9 mouse cellular contexts compared by ENCODE assay signal in the genomic region with DNA sequence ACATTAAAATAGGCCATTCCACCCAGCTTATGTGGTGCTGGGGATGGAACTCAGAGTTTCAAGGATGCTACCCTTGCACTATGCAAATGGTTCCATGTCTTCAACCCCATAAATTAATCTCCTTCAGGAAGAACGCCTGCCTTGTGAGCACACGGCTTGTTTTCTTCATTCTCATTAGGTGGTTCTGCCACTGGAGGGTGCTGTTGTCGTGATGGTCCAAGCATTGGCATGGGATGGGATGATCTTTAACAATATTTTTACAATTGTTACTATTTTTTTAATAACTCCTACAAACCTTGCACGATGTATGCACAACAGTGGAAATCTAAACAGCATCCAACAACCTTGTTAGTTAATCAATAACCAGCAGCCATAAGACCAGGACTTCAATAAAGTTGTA.
DNase-seq lines count a peak whose midpoint lies in the region; ATAC-seq and TF ChIP-seq lines count a peak whose summit lies in the region.
"Had no signal": no experiment of that assay in that cellular context is flagged by ENCODE, and none has a peak within 500 bp of the region (broad histone marks: within the 10 kb centered on the region; RNA-seq: fewer than 3 reads in every experiment).

No protein-coding gene starts in this region.

- DNase-seq in kidney, adult 2 months: no peak
- DNase-seq in thymus, postnatal 4 days: peak; percentile 34
- no peak for DNase-seq in thymus, adult 18-20 months
- DNase-seq in Muller cell, postnatal 12 days (ENCODE audit: inconsistent ontology term): no peak
- DNase-seq in urinary bladder, postnatal 10 days (ENCODE audit: low spot score): no peak

- WGBS in kidney, adult 2 months: 28% methylated on average over 4 of the region's 4 CpGs
- WGBS in kidney, embryonic 14.5 days: 54% methylated on average over 4 of the region's 4 CpGs

- H3K9ac ChIP-seq in kidney, embryonic 14.5 days (ENCODE audit: low read depth, low read length): no peak overlapping the region
- H3K9ac ChIP-seq: limb, embryonic 12.5 days; neural tube, embryonic 13.5 days had no signal

- no peak for TF ChIP-seq POLR2A in kidney, adult 2 months (IDR thresholded peaks at IDR 0.05; ENCODE audit: low read depth, low read length)

- no peaks in the 10 kb centered on the region for H3K27me3 ChIP-seq in kidney, adult 2 months (replicated peaks; ENCODE audit: control insufficient read depth, insufficient read depth, low read length)
- no peaks in the 10 kb centered on the region for H3K27me3 ChIP-seq in kidney, embryonic 14.5 days (ENCODE audit: control insufficient read depth, insufficient read depth, low read length)
- H3K27me3 ChIP-seq: limb, embryonic 12.5 days; neural tube, embryonic 13.5 days had no signal

- no peak overlapping the region for H3K4me2 ChIP-seq in kidney, embryonic 14.5 days (replicated peaks; ENCODE audit: low read depth, low read length)
- H3K4me2 ChIP-seq: limb, embryonic 12.5 days; neural tube, embryonic 13.5 days had no signal

- no peak for ATAC-seq in kidney, embryonic 14.5 days (ENCODE audit: low FRiP score, low TSS enrichment)
- peak; percentile 39 to 75; a peak in 2 of 4 replicates for ATAC-seq in hematopoietic stem cell, adult 5-6 weeks (replicated peaks in 1 of 2; ENCODE audit: insufficient read depth in 1 of 2, low FRiP score in 2 of 2, low TSS enrichment in 1 of 2, low read depth in 1 of 2, poor library complexity in 2 of 2, severe bottlenecking in 2 of 2)

- no peaks in the 10 kb centered on the region for H3K4me1 ChIP-seq in kidney, adult 2 months (ENCODE audit: control insufficient read depth, insufficient read depth, low read length)
- no peaks in the 10 kb centered on the region for H3K4me1 ChIP-seq in kidney, embryonic 14.5 days (ENCODE audit: control insufficient read depth, insufficient read depth, low read length)
- H3K4me1 ChIP-seq: limb, embryonic 12.5 days; neural tube, embryonic 13.5 days had no signal

- H3K27ac ChIP-seq in kidney, adult 2 months (ENCODE audit: insufficient read depth, low read depth, low read length): no peak overlapping the region
- H3K27ac ChIP-seq in kidney, embryonic 14.5 days (ENCODE audit: low read depth, low read length): no peak overlapping the region
- H3K27ac ChIP-seq: limb, embryonic 12.5 days; neural tube, embryonic 13.5 days had no signal

- no peaks in the 10 kb centered on the region for H3K9me3 ChIP-seq in kidney, embryonic 14.5 days (ENCODE audit: control insufficient read depth, low read length)
- H3K9me3 ChIP-seq: limb, embryonic 12.5 days; neural tube, embryonic 13.5 days had no signal

- H3K36me3 ChIP-seq in kidney, adult 2 months (ENCODE audit: control insufficient read depth, insufficient read depth, low read length): no peaks in the 10 kb centered on the region
- H3K36me3 ChIP-seq in kidney, embryonic 14.5 days (ENCODE audit: control insufficient read depth, insufficient read depth, low read length): no peaks in the 10 kb centered on the region
- H3K36me3 ChIP-seq: limb, embryonic 12.5 days; neural tube, embryonic 13.5 days had no signal

- TF ChIP-seq CTCF in kidney, adult 2 months (conservative IDR thresholded peaks at IDR 0.05; ENCODE audit: insufficient read depth, insufficient read length, low read depth, low read length): peak; percentile 44

- H3K4me3 ChIP-seq in kidney, adult 2 months (ENCODE audit: insufficient read depth, low read depth, low read length): no peak overlapping the region
- H3K4me3 ChIP-seq in kidney, embryonic 14.5 days (ENCODE audit: low read length): no peak overlapping the region
- H3K4me3 ChIP-seq: limb, embryonic 12.5 days; neural tube, embryonic 13.5 days had no signal
